In genomic region chr17:51741126-51741525, GRCm38 (mm10) we compare ENCODE assay signal across 19 mouse cellular contexts.
"Had no signal": no experiment of that assay in that cellular context is flagged by ENCODE, and none has a peak within 500 bp of the region (broad histone marks: within the 10 kb centered on the region; RNA-seq: fewer than 3 reads in every experiment).

No protein-coding gene starts in this region.

- H3K27ac ChIP-seq: midbrain, embryonic 10.5 days; midbrain, embryonic 12.5 days; neural tube, embryonic 13.5 days had no signal

- H3K4me2 ChIP-seq: lung, embryonic 14.5 days; midbrain, embryonic 12.5 days; neural tube, embryonic 13.5 days; neural tube, embryonic 15.5 days had no signal

- H3K4me3 ChIP-seq: midbrain, embryonic 10.5 days; midbrain, embryonic 12.5 days; myocyte; neural tube, embryonic 13.5 days; neural tube, embryonic 15.5 days had no signal

- H3K27me3 ChIP-seq: midbrain, embryonic 12.5 days; neural tube, embryonic 13.5 days; neural tube, embryonic 15.5 days had no signal

- H3K9me3 ChIP-seq: midbrain, embryonic 10.5 days; midbrain, embryonic 12.5 days; neural tube, embryonic 13.5 days; neural tube, embryonic 15.5 days had no signal

- H3K4me1 ChIP-seq: midbrain, embryonic 10.5 days had no signal

- DNase-seq: liver, postnatal 0 days; lung, embryonic 14.5 days; lung, postnatal 10 days; lung, postnatal 4 days; midbrain, embryonic 14.5 days; retina, postnatal 1 day; right cerebral cortex, adult 18-20 months; right cerebral cortex, postnatal 25 days; right cerebral cortex, postnatal 4 days; spleen, adult 18-20 months; thymus, adult 18-20 months; thymus, postnatal 14 days; thymus, postnatal 36 days had no signal

- H3K9ac ChIP-seq: liver, postnatal 0 days; lung, embryonic 14.5 days; midbrain, embryonic 12.5 days; neural tube, embryonic 13.5 days; neural tube, embryonic 15.5 days had no signal

- ATAC-seq: liver, postnatal 0 days; midbrain, embryonic 16.5 days had no signal
